Mouse (Mus musculus) kidney, postnatal 0 days (tissue): Measurements from ENCODE around the gene Gstt4. TPM values are rescaled to one million over a fixed set of nuclear protein-coding genes. Genes with fewer than 3 reads are reported as not detected.
A peak's percentile ranks its signal among the peaks of the same experiment; 100 is the strongest.
"Not testable (repeated sequence)": the region's sequence is repeated elsewhere in the genome, so short reads cannot be mapped to it uniquely, and the experiment has no call there.

Experiments used
- ATAC-seq: fragments of 200-750 bp; cut with Nextera tagmentation; replicated peaks from 2 replicates; pipeline ENCODE4 v1.8.0; 2017; ENCODE audit warnings: low read depth, moderate number of reproducible peaks, moderate TSS enrichment, moderate library complexity; ENCODE audit not compliant: low FRiP score
- DNase-seq: peaks from one replicate; pipeline ENCODE4 v3.0.0-alpha.2; 2016; ENCODE audit warnings: low spot score
- H3K27ac ChIP-seq: fragments of 300-500 bp; sonication (generic); 2 replicates; pipeline ENCODE4 v1.5.1; 2014; ENCODE audit warnings: mild to moderate bottlenecking
- H3K27me3 ChIP-seq: fragments of 300-500 bp; sonication (generic); 2 replicates; pipeline ENCODE4 v1.6.1; 2014; ENCODE audit warnings: low read length, mixed read lengths; ENCODE audit not compliant: insufficient read depth
- H3K36me3 ChIP-seq: fragments of 300-500 bp; sonication (generic); 2 replicates; pipeline ENCODE4 v1.6.1; 2014; ENCODE audit warnings: low read length, mixed read lengths; ENCODE audit not compliant: insufficient read depth
- H3K4me1 ChIP-seq: fragments of 300-500 bp; sonication (generic); replicated peaks from 2 replicates; pipeline ENCODE4 v1.6.1; 2014; ENCODE audit warnings: antibody characterized with exemption, low read length, mixed read lengths; ENCODE audit not compliant: insufficient read depth
- H3K4me2 ChIP-seq: fragments of 300-500 bp; sonication (generic); 2 replicates; pipeline ENCODE4 v1.6.1; 2014; ENCODE audit warnings: mild to moderate bottlenecking, low read length, moderate library complexity, mixed read lengths
- H3K4me3 ChIP-seq: fragments of 300-500 bp; sonication (generic); replicated peaks from 2 replicates; pipeline ENCODE4 v1.5.1; 2014; ENCODE audit warnings: low read depth, low read length
- H3K9ac ChIP-seq: fragments of 300-500 bp; sonication (generic); 2 replicates; pipeline ENCODE4 v1.6.1; 2014; ENCODE audit warnings: low read depth, low read length
- H3K9me3 ChIP-seq: fragments of 300-500 bp; sonication (generic); replicated peaks from 2 replicates; pipeline ENCODE4 v1.6.1; 2016; ENCODE audit warnings: low read length, inconsistent platforms, mixed read lengths
- CTCF ChIP-seq: IDR thresholded peaks from 2 replicates; pipeline ENCODE4 v1.5.1; 2016; ENCODE audit warnings: antibody characterized with exemption, low read depth, mild to moderate bottlenecking, moderate library complexity
- WGBS: fragments of 180-500 bp; shearing (Covaris S2); extraction: QIAGEN DNeasy Blood & Tissue Kit; methylation state at CpG from one replicate; pipeline ENCODE4 v1.1.7; 2014; 5-methylcytosine and 5-hydroxymethylcytosine counted together
- polyA plus RNA-seq: library from polyadenylated mRNA; unstranded; fragments of >200 nt; fragmentation: Nextera tagmentation; extraction: Ambion mirVana; gene quantifications from 2 replicates; pipeline ENCODE4 v1.2.1, GENCODE M21; 2015

Gene Gstt4
- not detected in 2 replicates for polyA plus RNA-seq

GRCm38 (mm10) chr10:75822443-75822842 lies at the start of gene Gstt4:
Gene Gstt4 (minus strand): TSS chr10:75822543.
- 97% methylated on average over 2 of the region's 2 CpGs for WGBS
- H3K4me1 ChIP-seq = no peaks in the 10 kb centered on the region
- no peaks in the 10 kb centered on the region for H3K27me3 ChIP-seq
- H3K9ac ChIP-seq = no peak within 1 kb of the TSS
- no peak within 1 kb of the TSS for H3K4me2 ChIP-seq
- DNase-seq (no peak), ATAC-seq (no peak)
- no peak within 1 kb of the TSS for H3K4me3 ChIP-seq
- TF ChIP-seq CTCF = no peak
- no peaks in the 10 kb centered on the region for H3K36me3 ChIP-seq
- H3K9me3 ChIP-seq = no peaks in the 10 kb centered on the region
- H3K27ac ChIP-seq = no peak within 1 kb of the TSS

DNA sequence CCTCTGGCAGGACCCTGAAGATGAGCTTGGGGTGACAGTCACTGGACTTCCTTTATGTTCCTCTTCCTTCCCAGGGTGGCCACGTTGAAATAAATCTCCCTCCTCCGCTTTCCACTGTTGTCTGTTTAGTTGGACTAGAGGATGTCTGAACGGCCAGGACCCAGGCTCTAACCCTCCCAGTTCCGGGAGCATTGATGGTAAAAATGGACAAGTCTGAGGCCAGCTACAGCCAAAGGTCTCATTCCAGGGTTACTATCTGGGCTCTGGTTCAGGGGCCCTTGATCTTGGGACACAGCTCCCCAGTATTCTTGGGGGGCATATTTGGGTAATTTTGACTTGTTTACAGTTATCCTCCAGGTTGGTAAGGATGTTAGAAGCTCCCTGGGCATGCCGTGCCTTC lies 39.2 kb upstream of the Gstt4 start:
- DNase-seq (no peak), ATAC-seq (no peak)
- no peaks in the 10 kb centered on the region for H3K9me3 ChIP-seq
- no peaks in the 10 kb centered on the region for H3K27me3 ChIP-seq
- no peak for TF ChIP-seq CTCF
- no peak overlapping the region for H3K27ac ChIP-seq
- H3K36me3 ChIP-seq = peaks cover 5% of the 10 kb centered on the region; the same call in 1 of the 2 replicates
- no peak overlapping the region for H3K4me2 ChIP-seq
- H3K9ac ChIP-seq = no peak overlapping the region
- H3K4me3 ChIP-seq = no peak overlapping the region
- WGBS = 87% methylated on average over 5 of the region's 5 CpGs
- H3K4me1 ChIP-seq = peaks cover 11% of the 10 kb centered on the region; the same call in 1 of the 2 replicates

- DNase-seq = no peak
- no peak overlapping the region for H3K9ac ChIP-seq
- 54% methylated on average over 7 of the region's 7 CpGs for WGBS
- no peak overlapping the region for H3K4me3 ChIP-seq
- ATAC-seq = no peak
- no peak for TF ChIP-seq CTCF
- peaks cover 5% of the 10 kb centered on the region; the same call in 1 of the 2 replicates for H3K36me3 ChIP-seq
- no peaks in the 10 kb centered on the region for H3K27me3 ChIP-seq
- H3K4me2 ChIP-seq = peak overlapping the region; percentile 79; the same call in 1 of the 2 replicates
- H3K27ac ChIP-seq = peak overlapping the region; percentile 95
- peaks cover 11% of the 10 kb centered on the region; the same call in 1 of the 2 replicates for H3K4me1 ChIP-seq
- H3K9me3 ChIP-seq = no peaks in the 10 kb centered on the region
Measured at GRCm38 (mm10) chr10:75860746-75861145, 38.4 kb upstream of the Gstt4 start.

- ATAC-seq (peak; percentile 94), DNase-seq (peak; percentile 94)
- Histone ChIP-seq H3K4me2 (peak within 1 kb of the TSS; percentile 79), H3K27ac (peak within 1 kb of the TSS; percentile 95), H3K4me1 (peaks cover 11% of the 10 kb centered on the region; the same call in 1 of the 2 replicates), H3K9ac (peak within 1 kb of the TSS; percentile 77), H3K4me3 (peak within 1 kb of the TSS; percentile 68)
- H3K27me3 ChIP-seq, H3K36me3 ChIP-seq, H3K9me3 ChIP-seq: not testable (repeated sequence)
- WGBS = 0% methylated on average over 42 of the region's 46 CpGs
- peak; percentile 6; the same call in 1 of the 2 replicates for TF ChIP-seq CTCF
Measured at GRCm38 (mm10) chr10:75859786-75860470, 37.6 kb upstream of the Gstt4 start, which contains the start of gene Mif. Gene Mif (minus strand): TSS chr10:75860240.

DNA sequence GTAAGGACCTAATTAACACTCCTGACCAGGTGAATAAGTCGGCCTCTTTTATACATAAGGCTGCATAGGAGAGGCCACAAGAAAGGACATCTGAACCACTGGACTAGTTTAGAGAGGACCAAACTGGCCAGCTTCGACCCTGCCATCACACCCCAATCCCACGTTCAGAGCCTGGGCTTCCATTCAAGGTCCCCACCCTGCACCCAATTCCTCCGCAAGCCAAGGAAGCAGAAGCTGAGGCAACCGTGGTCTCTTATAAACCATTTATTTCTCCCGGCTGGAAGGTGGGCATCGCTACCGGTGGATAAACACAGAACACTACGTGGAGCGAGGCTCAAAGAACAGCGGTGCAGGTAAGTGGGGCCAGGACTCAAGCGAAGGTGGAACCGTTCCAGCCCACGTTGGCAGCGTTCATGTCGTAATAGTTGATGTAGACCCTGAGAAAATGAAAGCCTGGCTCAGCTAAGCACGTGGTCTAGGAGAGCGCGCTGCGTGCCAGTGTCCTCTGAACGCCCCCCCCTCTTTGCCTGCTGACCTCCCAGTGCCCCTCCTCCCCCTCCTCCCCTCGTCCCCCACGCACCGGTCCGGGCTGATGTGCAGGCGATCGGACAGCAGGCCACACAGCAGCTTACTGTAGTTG lies 36.9 kb upstream of the Gstt4 start:
- peak overlapping the region; percentile 79 for H3K4me2 ChIP-seq
- H3K27ac ChIP-seq = peak overlapping the region; percentile 95
- H3K36me3 ChIP-seq = peaks cover 5% of the 10 kb centered on the region; the same call in 1 of the 2 replicates
- H3K9me3 ChIP-seq = no peaks in the 10 kb centered on the region
- WGBS = 2% methylated on average over 27 of the region's 27 CpGs
- H3K4me3 ChIP-seq = peak overlapping the region; percentile 68
- TF ChIP-seq CTCF = no peak
- ATAC-seq (peak; percentile 71), DNase-seq (peak; percentile 67)
- no peaks in the 10 kb centered on the region for H3K27me3 ChIP-seq
- peaks cover 11% of the 10 kb centered on the region; the same call in 1 of the 2 replicates for H3K4me1 ChIP-seq
- H3K9ac ChIP-seq = peak overlapping the region; percentile 77

DNA sequence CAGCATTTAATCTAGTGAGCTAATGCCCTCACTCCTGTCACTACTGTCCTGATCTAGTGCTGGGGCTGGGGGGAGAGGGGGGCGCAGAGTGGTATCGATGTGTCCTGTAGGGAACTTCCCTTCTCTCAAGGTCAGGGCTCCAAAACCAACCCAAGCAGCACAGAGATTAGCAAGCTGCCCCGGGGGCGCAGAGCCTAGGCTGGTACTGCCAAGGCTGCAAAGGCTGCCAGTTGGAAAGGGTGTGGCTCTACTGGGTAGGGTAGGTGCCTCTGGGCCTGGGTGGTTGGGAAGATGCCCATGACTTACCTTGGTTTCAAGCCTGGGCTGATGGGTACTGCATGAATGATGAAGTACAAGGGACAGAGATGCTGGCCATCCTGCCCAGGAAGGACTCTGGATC lies 35.3 kb upstream of the Gstt4 start:
- no peak for DNase-seq
- H3K27me3 ChIP-seq = no peaks in the 10 kb centered on the region
- H3K9me3 ChIP-seq = no peaks in the 10 kb centered on the region
- no peak overlapping the region for H3K9ac ChIP-seq
- H3K4me1 ChIP-seq = peaks cover 11% of the 10 kb centered on the region; the same call in 1 of the 2 replicates
- no peak overlapping the region for H3K4me3 ChIP-seq
- H3K36me3 ChIP-seq = peaks cover 5% of the 10 kb centered on the region; the same call in 1 of the 2 replicates
- TF ChIP-seq CTCF = no peak
- WGBS = 92% methylated on average over 4 of the region's 4 CpGs
- H3K27ac ChIP-seq = no peak overlapping the region
- no peak for ATAC-seq
- H3K4me2 ChIP-seq = no peak overlapping the region
